In the genomic region with DNA sequence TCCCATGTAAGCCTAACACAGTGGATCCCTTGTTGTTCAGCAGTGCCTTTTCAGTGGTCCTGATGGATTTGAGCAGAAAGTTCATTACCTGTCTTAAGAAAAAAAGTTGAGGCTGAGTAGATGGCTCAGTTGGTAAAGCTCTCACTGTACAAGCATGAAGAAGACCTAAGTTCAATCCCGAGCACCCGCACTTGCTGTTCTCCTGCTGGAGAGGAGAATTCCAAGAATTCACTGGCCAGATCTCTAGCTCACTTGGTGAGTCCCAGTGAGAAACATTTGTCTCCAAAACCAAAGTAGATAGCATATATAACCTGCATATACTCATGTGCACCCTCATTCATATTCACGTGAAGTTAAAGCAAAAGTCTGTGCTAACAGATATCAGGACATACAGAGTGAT, we compare ENCODE assay signal across 20 mouse cellular contexts. TPM values are rescaled to one million over a fixed set of nuclear protein-coding genes. Genes with fewer than 3 reads are reported as not detected.
DNase-seq lines count a peak whose midpoint lies in the region; ATAC-seq lines count a peak whose summit lies in the region.
"Had no signal": no experiment of that assay in that cellular context is flagged by ENCODE, and none has a peak within 500 bp of the region (broad histone marks: within the 10 kb centered on the region; RNA-seq: fewer than 3 reads in every experiment).

No protein-coding gene starts in this region.

- peaks cover 78% of the 10 kb centered on the region for H3K4me1 ChIP-seq in heart, embryonic 10.5 days
- peaks cover 53% of the 10 kb centered on the region for H3K4me1 ChIP-seq in embryonic facial prominence, embryonic 13.5 days
- peaks cover 26% of the 10 kb centered on the region for H3K4me1 ChIP-seq in embryonic facial prominence, embryonic 14.5 days (ENCODE audit: control insufficient read depth, insufficient read depth, low read length)

- 70% methylated on average over 3 of the region's 3 CpGs for WGBS in heart, embryonic 10.5 days
- WGBS in embryonic facial prominence, embryonic 13.5 days = 83% methylated on average over 3 of the region's 3 CpGs
- WGBS in embryonic facial prominence, embryonic 14.5 days = 87% methylated on average over 3 of the region's 3 CpGs

- H3K27ac ChIP-seq in heart, embryonic 10.5 days = 0 out of 2 replicates have a peak overlapping the region, but pooled peaks have one; percentile 32
- peak overlapping the region; percentile 63 for H3K27ac ChIP-seq in embryonic facial prominence, embryonic 13.5 days
- 0 out of 2 replicates have a peak overlapping the region, but pooled peaks have one; percentile 49 for H3K27ac ChIP-seq in embryonic facial prominence, embryonic 14.5 days (replicated peaks; ENCODE audit: low read depth, low read length)
- H3K27ac ChIP-seq: forebrain, embryonic 10.5 days; heart, adult 2 months; intestine, embryonic 15.5 days had no signal

- H3K9me3 ChIP-seq in heart, embryonic 10.5 days = no peaks in the 10 kb centered on the region
- no peaks in the 10 kb centered on the region for H3K9me3 ChIP-seq in embryonic facial prominence, embryonic 13.5 days
- no peaks in the 10 kb centered on the region for H3K9me3 ChIP-seq in embryonic facial prominence, embryonic 14.5 days (ENCODE audit: control insufficient read depth, low read length)
- H3K9me3 ChIP-seq: forebrain, embryonic 10.5 days; heart, embryonic 15.5 days; intestine, embryonic 15.5 days had no signal

- DNase-seq in heart, embryonic 10.5 days (ENCODE audit: low spot score) = peak; percentile 62
- DNase-seq in heart, postnatal 25 days (ENCODE audit: low spot score) = no peak
- peak; percentile 1 for DNase-seq in layer of hippocampus, adult 11-12 months (ENCODE audit: low spot score)
- DNase-seq in layer of hippocampus, adult 18-20 months (ENCODE audit: low spot score in 2 of 2) = no peak
- DNase-seq in embryonic facial prominence, embryonic 14.5 days (ENCODE audit: low spot score) = no peak
- no peak for DNase-seq in adrenal gland, adult 18-20 months (ENCODE audit: low spot score in 2 of 2)
- DNase-seq: adrenal gland, adult 8-10 months; adrenal gland, postnatal 36 days; cerebellum, adult 2 months; cerebellum, postnatal 10 days; gastrocnemius, postnatal 36 days; heart, adult 2 months; heart, postnatal 14 days; kidney, adult 18-20 months had no signal

- no peaks in the 10 kb centered on the region for H3K27me3 ChIP-seq in heart, embryonic 10.5 days (ENCODE audit: insufficient read depth, poor library complexity, severe bottlenecking)
- no peaks in the 10 kb centered on the region for H3K27me3 ChIP-seq in embryonic facial prominence, embryonic 13.5 days
- H3K27me3 ChIP-seq in embryonic facial prominence, embryonic 14.5 days (replicated peaks; ENCODE audit: control insufficient read depth, insufficient read depth, low read length) = no peaks in the 10 kb centered on the region
- H3K27me3 ChIP-seq: heart, embryonic 15.5 days; intestine, embryonic 15.5 days had no signal

- H3K4me3 ChIP-seq in heart, embryonic 10.5 days = no peak overlapping the region
- H3K4me3 ChIP-seq in embryonic facial prominence, embryonic 13.5 days = no peak overlapping the region
- H3K4me3 ChIP-seq in embryonic facial prominence, embryonic 14.5 days (ENCODE audit: low read depth, low read length) = no peak overlapping the region
- H3K4me3 ChIP-seq: erythroblast, embryonic 14.5 days; forebrain, embryonic 10.5 days; heart, adult 2 months; heart, embryonic 15.5 days; intestine, embryonic 15.5 days had no signal

- no peak overlapping the region for H3K9ac ChIP-seq in embryonic facial prominence, embryonic 13.5 days
- H3K9ac ChIP-seq in embryonic facial prominence, embryonic 14.5 days (ENCODE audit: low read depth, low read length) = no peak overlapping the region
- H3K9ac ChIP-seq: heart, embryonic 15.5 days; intestine, embryonic 15.5 days had no signal

- no peaks in the 10 kb centered on the region for H3K36me3 ChIP-seq in heart, embryonic 10.5 days
- no peaks in the 10 kb centered on the region for H3K36me3 ChIP-seq in embryonic facial prominence, embryonic 13.5 days
- H3K36me3 ChIP-seq in embryonic facial prominence, embryonic 14.5 days (ENCODE audit: control insufficient read depth, insufficient read depth, low read length) = no peaks in the 10 kb centered on the region
- H3K36me3 ChIP-seq: forebrain, embryonic 10.5 days; heart, embryonic 15.5 days; intestine, embryonic 15.5 days had no signal

- H3K4me2 ChIP-seq in embryonic facial prominence, embryonic 13.5 days = no peak overlapping the region
- no peak overlapping the region for H3K4me2 ChIP-seq in embryonic facial prominence, embryonic 14.5 days (ENCODE audit: low read depth, low read length)
- H3K4me2 ChIP-seq: heart, embryonic 15.5 days; intestine, embryonic 15.5 days had no signal

- intact Hi-C loops in heart, postnatal 25 days (cut with DNase I) = no loop called here

- no peak for ATAC-seq in embryonic facial prominence, embryonic 13.5 days (ENCODE audit: insufficient number of reproducible peaks, insufficient read depth, low FRiP score, low TSS enrichment, low read depth)
- ATAC-seq in embryonic facial prominence, embryonic 14.5 days (ENCODE audit: low read depth) = no peak
- ATAC-seq: forebrain, embryonic 14.5 days; intestine, embryonic 15.5 days had no signal

RNA-seq across cellular contexts. Expression of gene Maml2, which starts 8.7 kb away (rescaled TPM):
- polyA plus RNA-seq in heart, embryonic 10.5 days (2016; fragmentation: Nextera tagmentation; extraction: Ambion mirVana) = 7.3 and 9.6 TPM in 2 replicates
- 1 to 10 TPM; 5.0 to 6.4 TPM for total RNA-seq in heart, postnatal 25 days (2021)
- total RNA-seq in layer of hippocampus, adult 18-20 months (2021) = 10 to 100 TPM; 22.1 to 23.9 TPM
- 13.0 and 15.6 TPM in 2 replicates for polyA plus RNA-seq in embryonic facial prominence, embryonic 13.5 days (2015; fragmentation: Nextera tagmentation; extraction: Ambion mirVana)
- 9.8 and 11.1 TPM in 2 replicates for polyA plus RNA-seq in embryonic facial prominence, embryonic 14.5 days (2014; fragmentation: Nextera tagmentation; extraction: Ambion mirVana)
- total RNA-seq in adrenal gland, adult 18-20 months (2021) = 1 to 10 TPM; 5.0 to 6.5 TPM

RNA-seq across cellular contexts. Expression of gene Ccdc82, which starts 59.7 kb away (rescaled TPM):
- polyA plus RNA-seq in heart, embryonic 10.5 days (2016; fragmentation: Nextera tagmentation; extraction: Ambion mirVana) = 6.5 and 8.3 TPM in 2 replicates
- total RNA-seq in heart, postnatal 25 days (2021) = 1 to 10 TPM; 6.7 to 8.0 TPM
- total RNA-seq in layer of hippocampus, adult 18-20 months (2021) = 10 to 100 TPM; 16.1 to 16.8 TPM
- 7.1 and 8.4 TPM in 2 replicates for polyA plus RNA-seq in embryonic facial prominence, embryonic 13.5 days (2015; fragmentation: Nextera tagmentation; extraction: Ambion mirVana)
- 7.7 and 10.5 TPM in 2 replicates for polyA plus RNA-seq in embryonic facial prominence, embryonic 14.5 days (2014; fragmentation: Nextera tagmentation; extraction: Ambion mirVana)
- total RNA-seq in adrenal gland, adult 18-20 months (2021) = 10 to 100 TPM; 14.4 to 15.2 TPM

Comparison
In these comparisons a context has a peak if more than half of its experiments do, and no peak if none do; other contexts are left out.
1. DNase-seq: peak in heart, embryonic 10.5 days (single experiment) and layer of hippocampus, adult 11-12 months (single experiment); none in heart, postnatal 25 days (single experiment), layer of hippocampus, adult 18-20 months (0 of 2), embryonic facial prominence, embryonic 14.5 days (single experiment) and adrenal gland, adult 18-20 months (0 of 2).
2. Peak in every context shown above with its lines, with median percentiles within 50 percentile points of each other: H3K27ac ChIP-seq.